Mouse (Mus musculus) stomach, embryonic 14.5 days (tissue): ENCODE data around the gene Epb42. TPM values are rescaled to one million over a fixed set of nuclear protein-coding genes. Genes with fewer than 3 reads are reported as not detected.
A peak's percentile ranks its signal among the peaks of the same experiment; 100 is the strongest.

Experiments used
- ATAC-seq: fragments of 200-750 bp; cut with Nextera tagmentation; 2 replicates; pipeline ENCODE4 v1.8.0; 2017; ENCODE audit warnings: low read depth, moderate TSS enrichment; ENCODE audit not compliant: insufficient number of reproducible peaks, insufficient read depth, low FRiP score
- H3K27ac ChIP-seq: fragments of 300-500 bp; sonication (generic); 2 replicates; pipeline ENCODE4 v1.5.1; 2014; ENCODE audit warnings: mild to moderate bottlenecking, low read length, moderate library complexity, mixed read lengths
- H3K27me3 ChIP-seq: fragments of 300-500 bp; sonication (generic); 2 replicates; pipeline ENCODE4 v1.6.1; 2014; ENCODE audit warnings: low read length, control low read depth, mixed read lengths; ENCODE audit not compliant: control insufficient read depth, insufficient read depth
- H3K36me3 ChIP-seq: fragments of 300-500 bp; sonication (generic); 2 replicates; pipeline ENCODE4 v1.6.1; 2014; ENCODE audit warnings: mild to moderate bottlenecking, control low read depth, low read length, moderate library complexity, mixed read lengths; ENCODE audit not compliant: control insufficient read depth, insufficient read depth
- H3K4me1 ChIP-seq: fragments of 300-500 bp; sonication (generic); 2 replicates; pipeline ENCODE4 v1.6.1; 2014; ENCODE audit warnings: low read length, control low read depth, mixed read lengths; ENCODE audit not compliant: control insufficient read depth, insufficient read depth
- H3K4me2 ChIP-seq: fragments of 300-500 bp; sonication (generic); replicated peaks from 2 replicates; pipeline ENCODE4 v1.6.1; 2014; ENCODE audit warnings: low read depth, low read length, control low read depth
- H3K4me3 ChIP-seq: fragments of 300-500 bp; sonication (generic); 2 replicates; pipeline ENCODE4 v1.5.1; 2014; ENCODE audit warnings: low read depth, low read length, control low read depth
- H3K9ac ChIP-seq: fragments of 300-500 bp; sonication (generic); replicated peaks from 2 replicates; pipeline ENCODE4 v1.6.1; 2014; ENCODE audit warnings: low read depth, mild to moderate bottlenecking, control low read depth, low read length, moderate library complexity, mixed read lengths
- H3K9me3 ChIP-seq: fragments of 300-500 bp; sonication (generic); 2 replicates; pipeline ENCODE4 v1.6.1; 2016; ENCODE audit warnings: low read depth, low read length, control low read depth; ENCODE audit not compliant: control insufficient read depth
- WGBS: fragments of 180-500 bp; shearing (Covaris S2); extraction: QIAGEN DNeasy Blood & Tissue Kit; methylation state at CpG from one replicate; pipeline ENCODE4 v1.1.7; 2014; 5-methylcytosine and 5-hydroxymethylcytosine counted together
- polyA plus RNA-seq: library from polyadenylated mRNA; unstranded; fragments of >200 nt; fragmentation: Nextera tagmentation; extraction: Ambion mirVana; gene quantifications from 2 replicates; pipeline ENCODE4 v1.2.1, GENCODE M21; 2014

Epb42 gene
- polyA plus RNA-seq, 1 experiment from 2014 or later = 1.3 TPM

- no peak overlapping the region for H3K27ac ChIP-seq
- H3K4me3 ChIP-seq = no peak overlapping the region
- no peaks in the 10 kb centered on the region for H3K4me1 ChIP-seq
- no peaks in the 10 kb centered on the region for H3K27me3 ChIP-seq
- H3K36me3 ChIP-seq = peaks cover 17% of the 10 kb centered on the region
- WGBS = 92% methylated on average over 1 of the region's 1 CpGs
- no peak overlapping the region for H3K4me2 ChIP-seq
- no peak overlapping the region for H3K9ac ChIP-seq
- H3K9me3 ChIP-seq = no peaks in the 10 kb centered on the region; the same call in 1 of the 2 replicates
- ATAC-seq = no peak
Measured at GRCm38 (mm10) chr2:121017151-121017550, 19.7 kb downstream of the Epb42 start.

DNA sequence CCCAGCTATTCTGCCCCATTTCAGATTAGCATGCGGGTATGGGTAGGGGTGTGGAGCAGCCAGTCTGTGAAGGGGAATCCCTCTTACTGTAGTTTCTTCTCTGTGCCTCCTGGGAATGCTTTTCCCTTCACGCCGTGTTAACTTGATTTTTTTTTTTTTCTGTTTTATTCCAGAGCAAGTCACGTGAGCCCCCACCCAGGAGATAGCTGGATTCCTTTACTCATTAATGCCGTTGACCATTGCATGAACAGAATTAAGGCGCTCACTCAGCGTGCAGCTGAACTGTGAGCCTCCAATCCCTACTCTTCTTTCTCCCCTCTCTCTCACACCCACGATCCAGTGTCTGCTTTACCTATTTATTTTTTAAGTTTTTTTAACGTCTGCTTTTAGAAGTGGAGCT is 20.6 kb downstream of the Epb42 start:
- Histone ChIP-seq H3K4me1 (no peaks in the 10 kb centered on the region), H3K9me3 (no peaks in the 10 kb centered on the region; the same call in 1 of the 2 replicates), H3K4me3 (no peak overlapping the region), H3K9ac (no peak overlapping the region), H3K27ac (no peak overlapping the region), H3K4me2 (no peak overlapping the region), H3K27me3 (no peaks in the 10 kb centered on the region), H3K36me3 (peaks cover 17% of the 10 kb centered on the region)
- no peak for ATAC-seq
- 86% methylated on average over 9 of the region's 9 CpGs for WGBS

GRCm38 (mm10) chr2:121015507-121015906 is 21.4 kb downstream of the Epb42 start:
- no peak overlapping the region for H3K9ac ChIP-seq
- no peak overlapping the region for H3K4me2 ChIP-seq
- WGBS = 87% methylated on average over 2 of the region's 2 CpGs
- no peak overlapping the region for H3K4me3 ChIP-seq
- H3K4me1 ChIP-seq = no peaks in the 10 kb centered on the region
- peaks cover 17% of the 10 kb centered on the region for H3K36me3 ChIP-seq
- no peak overlapping the region for H3K27ac ChIP-seq
- no peaks in the 10 kb centered on the region; the same call in 1 of the 2 replicates for H3K9me3 ChIP-seq
- no peak for ATAC-seq
- H3K27me3 ChIP-seq = no peaks in the 10 kb centered on the region

DNA sequence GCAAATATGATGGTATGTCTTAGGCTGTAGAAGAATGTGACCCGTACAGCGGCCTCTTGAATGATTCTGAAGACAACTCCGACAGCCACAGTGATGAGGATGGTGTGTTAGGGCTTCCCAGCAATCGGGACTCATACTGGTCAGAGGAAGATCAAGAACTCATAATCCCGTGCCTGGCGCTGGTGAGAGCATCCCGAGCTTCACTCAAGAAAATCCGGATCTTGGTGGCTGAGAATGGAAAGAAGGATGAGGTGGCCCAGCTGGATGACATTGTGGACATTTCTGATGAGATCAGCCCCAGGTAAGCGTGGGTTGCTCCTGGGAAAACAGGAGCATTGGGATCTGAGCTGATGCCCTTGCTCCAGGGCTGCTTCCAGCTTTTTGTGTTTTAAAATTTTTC is 24.2 kb downstream of the Epb42 start:
- Histone ChIP-seq H3K27me3 (no peaks in the 10 kb centered on the region), H3K9ac (no peak overlapping the region), H3K4me3 (no peak overlapping the region), H3K4me1 (peaks cover 6% of the 10 kb centered on the region; the same call in 1 of the 2 replicates), H3K4me2 (no peak overlapping the region), H3K36me3 (peaks cover 17% of the 10 kb centered on the region), H3K9me3 (no peaks in the 10 kb centered on the region; the same call in 1 of the 2 replicates), H3K27ac (no peak overlapping the region)
- WGBS = 94% methylated on average over 9 of the region's 9 CpGs
- no peak for ATAC-seq

DNA sequence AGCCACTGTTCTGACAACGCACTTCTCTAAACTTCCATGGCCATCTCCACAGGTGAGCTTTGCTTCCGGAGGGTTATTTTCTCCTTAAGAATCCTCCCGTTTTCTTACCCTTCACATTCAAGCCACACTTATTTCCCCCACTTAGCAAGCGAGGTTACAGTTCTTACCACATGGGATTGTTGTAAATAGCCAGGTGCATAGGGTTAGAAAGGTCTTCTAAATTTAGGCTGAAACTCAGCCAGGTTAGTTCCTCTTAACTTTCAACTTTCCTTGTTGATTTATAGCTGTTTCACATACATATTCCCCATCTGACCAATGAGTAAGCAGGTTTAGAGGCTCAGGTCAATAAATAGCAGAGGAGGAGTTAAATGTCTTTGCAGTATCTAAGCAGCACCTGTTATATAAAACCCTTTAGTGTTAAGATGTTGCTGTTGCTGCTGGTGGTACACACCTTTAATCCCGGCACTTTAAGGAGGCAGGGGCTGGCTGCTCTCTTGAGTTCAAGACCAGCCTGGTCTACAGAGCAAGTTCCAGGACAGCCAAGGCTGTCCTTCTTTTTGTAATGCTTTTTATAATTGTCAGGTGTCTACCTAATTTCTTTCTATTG is 27.7 kb downstream of the Epb42 start:
- no peak for ATAC-seq
- 20% methylated on average over 5 of the region's 5 CpGs for WGBS

DNA sequence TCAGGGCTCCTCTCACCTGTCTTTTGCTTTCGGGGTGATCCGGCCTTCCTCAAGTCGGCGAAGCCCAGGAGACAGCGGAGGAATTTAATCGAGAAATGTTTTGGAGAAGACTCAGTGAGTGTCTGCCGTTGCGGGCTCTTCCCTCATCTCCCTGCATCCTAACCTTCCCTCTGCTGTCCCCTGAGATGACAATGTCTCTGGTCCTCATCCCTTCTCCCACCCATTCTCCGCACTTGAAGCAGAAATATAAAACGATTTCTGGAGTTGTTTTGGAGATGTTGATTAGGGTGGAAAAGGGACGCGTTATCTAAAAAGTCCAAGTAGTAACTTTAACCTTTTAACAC is 28.2 kb downstream of the Epb42 start:
- no peaks in the 10 kb centered on the region for H3K9me3 ChIP-seq
- H3K4me1 ChIP-seq = peaks cover 6% of the 10 kb centered on the region; the same call in 1 of the 2 replicates
- under 1% methylated on average over 12 of the region's 12 CpGs for WGBS
- ATAC-seq = no peak
- H3K36me3 ChIP-seq = peaks cover 4% of the 10 kb centered on the region; the same call in 1 of the 2 replicates
- peak overlapping the region; percentile 59 for H3K9ac ChIP-seq
- H3K4me2 ChIP-seq = peak overlapping the region; percentile 80
- peak overlapping the region; percentile 78 for H3K4me3 ChIP-seq
- no peak overlapping the region for H3K27ac ChIP-seq
- no peaks in the 10 kb centered on the region for H3K27me3 ChIP-seq

More for the DNA sequence above, 27.7 kb downstream of the Epb42 start:
- peak overlapping the region; percentile 59; the same call in 1 of the 2 replicates for H3K9ac ChIP-seq
- peaks cover 4% of the 10 kb centered on the region; the same call in 1 of the 2 replicates for H3K36me3 ChIP-seq
- no peak overlapping the region for H3K27ac ChIP-seq
- H3K9me3 ChIP-seq = no peaks in the 10 kb centered on the region
- no peaks in the 10 kb centered on the region for H3K27me3 ChIP-seq
- H3K4me2 ChIP-seq = peak overlapping the region; percentile 80
- H3K4me3 ChIP-seq = peak overlapping the region; percentile 78
- H3K4me1 ChIP-seq = peaks cover 6% of the 10 kb centered on the region; the same call in 1 of the 2 replicates

- peak; percentile 96 for ATAC-seq
- peak within 1 kb of the TSS; percentile 78 for H3K4me3 ChIP-seq
- WGBS = 3% methylated on average over 34 of the region's 34 CpGs
- no peaks in the 10 kb centered on the region for H3K27me3 ChIP-seq
- peak within 1 kb of the TSS; percentile 80 for H3K4me2 ChIP-seq
- H3K9me3 ChIP-seq = no peaks in the 10 kb centered on the region
- peaks cover 4% of the 10 kb centered on the region; the same call in 1 of the 2 replicates for H3K36me3 ChIP-seq
- H3K27ac ChIP-seq = no peak within 1 kb of the TSS
- H3K4me1 ChIP-seq = peaks cover 6% of the 10 kb centered on the region; the same call in 1 of the 2 replicates
- peak within 1 kb of the TSS; percentile 59 for H3K9ac ChIP-seq
Measured at GRCm38 (mm10) chr2:121007925-121008663, 28.8 kb downstream of the Epb42 start, which contains the start of gene Ccndbp1. Ccndbp1 (plus strand) TSS chr2:121008403.

GRCm38 (mm10) chr2:121006986-121007385 is 29.9 kb downstream of the Epb42 start:
- no peaks in the 10 kb centered on the region for H3K27me3 ChIP-seq
- no peaks in the 10 kb centered on the region for H3K36me3 ChIP-seq
- no peak overlapping the region for H3K27ac ChIP-seq
- peaks cover 6% of the 10 kb centered on the region; the same call in 1 of the 2 replicates for H3K4me1 ChIP-seq
- ATAC-seq = no peak
- H3K9me3 ChIP-seq = no peaks in the 10 kb centered on the region
- H3K4me3 ChIP-seq = no peak overlapping the region
- H3K9ac ChIP-seq = no peak overlapping the region
- H3K4me2 ChIP-seq = no peak overlapping the region
- WGBS = 89% methylated on average over 1 of the region's 1 CpGs
